Mouse (Mus musculus): ENCODE results near the gene Dpp10.

Dpp10 gene

GRCm38 (mm10) chr1:124044925-124045640 lies at the start of gene Dpp10:
Gene Dpp10 (minus strand): TSS chr1:124045559.
- no peak for DNase-seq (ENCODE audit: low spot score)

- DNase-seq (ENCODE audit: low spot score): no peak
Observed at GRCm38 (mm10) chr1:124048544-124048943, 3.2 kb upstream of the Dpp10 start.

GRCm38 (mm10) chr1:124045761-124046300 lies 472 bp upstream of the Dpp10 start:
- no peak for DNase-seq (ENCODE audit: low spot score)

GRCm38 (mm10) chr1:124044161-124044560 lies 1.2 kb downstream of the Dpp10 start:
- no peak for DNase-seq (ENCODE audit: low spot score)

- no peak for DNase-seq (ENCODE audit: low spot score)
Observed at GRCm38 (mm10) chr1:124043421-124043820, 1.9 kb downstream of the Dpp10 start.

- DNase-seq (ENCODE audit: low spot score): peak; percentile 4
Observed at GRCm38 (mm10) chr1:124041559-124041958, 3.8 kb downstream of the Dpp10 start.

- no peak for DNase-seq (ENCODE audit: low spot score)
Observed at GRCm38 (mm10) chr1:124035306-124035990, 9.9 kb downstream of the Dpp10 start.

- DNase-seq (ENCODE audit: low spot score): no peak
Observed at GRCm38 (mm10) chr1:124032677-124033076, 12.7 kb downstream of the Dpp10 start.

- no peak for DNase-seq (ENCODE audit: low spot score)
Observed at GRCm38 (mm10) chr1:124031968-124032367, 13.4 kb downstream of the Dpp10 start.

GRCm38 (mm10) chr1:124002797-124003196 lies 42.6 kb downstream of the Dpp10 start:
- DNase-seq (ENCODE audit: low spot score): no peak

GRCm38 (mm10) chr1:123995780-123996179 lies 49.6 kb downstream of the Dpp10 start:
- DNase-seq (ENCODE audit: low spot score): no peak

GRCm38 (mm10) chr1:123985324-123986024 lies 59.9 kb downstream of the Dpp10 start:
- no peak for DNase-seq (ENCODE audit: low spot score)

- DNase-seq (ENCODE audit: low spot score): no peak
Observed at GRCm38 (mm10) chr1:123978597-123978996, 66.8 kb downstream of the Dpp10 start.

- DNase-seq (ENCODE audit: low spot score): no peak
Observed at GRCm38 (mm10) chr1:123974621-123975020, 70.7 kb downstream of the Dpp10 start.

- DNase-seq (ENCODE audit: low spot score): no peak
Observed at GRCm38 (mm10) chr1:123946149-123946548, 99.2 kb downstream of the Dpp10 start.

GRCm38 (mm10) chr1:123940826-123941225 lies 104.5 kb downstream of the Dpp10 start:
- DNase-seq (ENCODE audit: low spot score): no peak

GRCm38 (mm10) chr1:123933812-123934727 lies 111.3 kb downstream of the Dpp10 start:
- DNase-seq (ENCODE audit: low spot score): no peak

GRCm38 (mm10) chr1:123928003-123928370 lies 117.4 kb downstream of the Dpp10 start:
- DNase-seq (ENCODE audit: low spot score): no peak

GRCm38 (mm10) chr1:123927278-123928002 lies 117.9 kb downstream of the Dpp10 start:
- no peak for DNase-seq (ENCODE audit: low spot score)

- no peak for DNase-seq (ENCODE audit: low spot score)
Observed at GRCm38 (mm10) chr1:123924905-123925304, 120.5 kb downstream of the Dpp10 start.

GRCm38 (mm10) chr1:123923907-123924306 lies 121.5 kb downstream of the Dpp10 start:
- no peak for DNase-seq (ENCODE audit: low spot score)

Data from adipocyte (in vitro differentiated cells).